Mouse (Mus musculus) liver, embryonic 14.5 days (tissue): ENCODE measurements around the gene Pon1.

Source experiments
- CTCF ChIP-seq: IDR thresholded peaks from 2 replicates; pipeline ENCODE4 v1.5.1; 2016; ENCODE audit warnings: antibody characterized with exemption, low read depth, control low read depth
- EP300 ChIP-seq: IDR thresholded peaks from 2 replicates; pipeline ENCODE4 v1.6.1; 2016; ENCODE audit warnings: antibody characterized with exemption, low read depth

- no peak for TF ChIP-seq CTCF
- no peak for TF ChIP-seq EP300
Measured at GRCm38 (mm10) chr6:5147488-5148142, 46.1 kb downstream of the Pon1 start.
